In the genomic region with DNA sequence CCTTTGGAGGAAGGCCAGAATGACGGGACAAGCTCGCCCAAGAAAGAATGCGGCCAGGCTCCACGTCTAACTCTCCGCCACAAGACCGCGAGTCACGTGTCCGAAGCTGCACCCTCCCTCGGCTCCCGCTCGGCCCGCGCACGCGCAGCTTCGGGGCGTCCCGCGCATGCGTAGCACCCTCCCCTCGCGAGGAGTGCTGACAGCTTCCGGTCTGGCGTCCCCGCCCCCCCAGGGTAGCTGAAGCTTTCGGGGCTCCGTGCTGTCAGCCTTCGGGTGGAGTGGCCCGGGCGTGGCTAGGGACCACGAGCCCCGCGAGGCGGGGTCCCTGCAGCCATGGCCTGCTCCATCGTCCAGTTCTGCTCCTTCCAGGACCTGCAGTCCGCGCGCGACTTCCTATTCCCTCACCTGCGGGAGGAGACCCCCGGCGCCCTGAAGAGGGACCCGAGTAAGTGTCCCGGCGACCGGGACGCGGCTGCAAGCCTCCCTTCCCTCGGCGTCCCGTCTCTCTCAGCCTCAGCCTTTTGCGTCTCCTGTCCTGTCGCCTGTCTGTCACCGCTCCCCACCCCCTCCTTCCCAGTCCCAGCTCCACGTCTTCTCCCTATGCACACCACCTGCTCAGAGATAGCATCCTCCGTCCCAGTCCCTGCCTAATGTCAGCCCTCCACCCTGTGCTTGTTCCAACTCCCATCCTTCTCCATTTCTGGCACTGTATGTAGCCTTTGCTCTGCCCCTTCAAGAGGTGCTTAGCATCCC, we compare ENCODE assay signal across 7 mouse cellular contexts. TPM values are rescaled to one million over a fixed set of nuclear protein-coding genes. Genes with fewer than 3 reads are reported as not detected.
DNase-seq lines count a peak whose midpoint lies in the region; ATAC-seq lines count a peak whose summit lies in the region.

Gene Rab3gap2, plus strand, starts transcription at position 209 of the 753 bp plus-strand sequence.

- H3K4me3 ChIP-seq in intestine, embryonic 15.5 days (replicated peaks), result peak within 1 kb of the TSS; percentile 92
- peak within 1 kb of the TSS; percentile 92 for H3K4me3 ChIP-seq in midbrain, embryonic 10.5 days

- H3K4me1 ChIP-seq in intestine, embryonic 15.5 days (replicated peaks), result peaks cover 8% of the 10 kb centered on the region
- H3K4me1 ChIP-seq in midbrain, embryonic 10.5 days, result peaks cover 51% of the 10 kb centered on the region

- 0% methylated on average over 53 of the region's 57 CpGs for WGBS in intestine, embryonic 15.5 days
- WGBS in midbrain, embryonic 10.5 days, result under 1% methylated on average over 57 of the region's 57 CpGs

- H3K9ac ChIP-seq in intestine, embryonic 15.5 days, result peak within 1 kb of the TSS; percentile 92

- H3K9me3 ChIP-seq in intestine, embryonic 15.5 days, result no peaks in the 10 kb centered on the region
- no peaks in the 10 kb centered on the region for H3K9me3 ChIP-seq in midbrain, embryonic 10.5 days (replicated peaks)

- peak within 1 kb of the TSS; percentile 77 for H3K27ac ChIP-seq in intestine, embryonic 15.5 days
- peak within 1 kb of the TSS; percentile 87 for H3K27ac ChIP-seq in midbrain, embryonic 10.5 days (replicated peaks)

- H3K36me3 ChIP-seq in intestine, embryonic 15.5 days, result no peaks in the 10 kb centered on the region
- no peaks in the 10 kb centered on the region for H3K36me3 ChIP-seq in midbrain, embryonic 10.5 days

- peak; percentile 97 for ATAC-seq in intestine, embryonic 15.5 days

- no peaks in the 10 kb centered on the region for H3K27me3 ChIP-seq in intestine, embryonic 15.5 days (replicated peaks)
- H3K27me3 ChIP-seq in midbrain, embryonic 10.5 days (ENCODE audit: low read depth, poor library complexity, severe bottlenecking), result no peaks in the 10 kb centered on the region

- DNase-seq in adrenal gland, adult 18-20 months (ENCODE audit: low spot score in 2 of 2), result peak; percentile 100
- DNase-seq in embryo, embryonic 11 days, result peak; percentile 97
- DNase-seq in gastrocnemius, postnatal 36 days, result peak; percentile 99 to 100
- peak; percentile 97 to 99 for DNase-seq in left cerebral cortex, postnatal 25 days (ENCODE audit: low spot score in 2 of 2)
- peak; percentile 98 for DNase-seq in midbrain, embryonic 10.5 days (ENCODE audit: low spot score)
- DNase-seq in right cerebral cortex, postnatal 4 days, result peak; percentile 99

- peak within 1 kb of the TSS; percentile 73 for H3K4me2 ChIP-seq in intestine, embryonic 15.5 days (replicated peaks)

- intact Hi-C loops in gastrocnemius, postnatal 36 days (cut with DNase I), result no loop called here
- intact Hi-C loops in left cerebral cortex, postnatal 25 days (cut with DNase I), result no loop called here

RNA-seq across cellular contexts. Expression of gene Rab3gap2, which starts in this region (rescaled TPM):
- 10 to 100 TPM; 48.7 to 51.4 TPM for total RNA-seq in adrenal gland, adult 18-20 months (2021)
- total RNA-seq in gastrocnemius, postnatal 36 days (2021), result 10 to 100 TPM; 14.7 to 17.1 TPM
- polyA plus RNA-seq in intestine, embryonic 15.5 days (2015; fragmentation: Nextera tagmentation; extraction: Ambion mirVana), result 24.5 and 24.6 TPM in 2 replicates
- 10 to 100 TPM; 71.6 to 74.2 TPM for total RNA-seq in left cerebral cortex, postnatal 25 days (2021)
- polyA plus RNA-seq in midbrain, embryonic 10.5 days (2016; fragmentation: Nextera tagmentation; extraction: Ambion mirVana), result 19.5 and 21.4 TPM in 2 replicates

Comparison
In these comparisons a context has a peak if more than half of its experiments do, and no peak if none do; other contexts are left out.
1. Peak in every context shown above with its lines: DNase-seq, ATAC-seq, H3K4me3 ChIP-seq and H3K27ac ChIP-seq.